Mouse (Mus musculus) cerebellum, postnatal 10 days (tissue): ENCODE measurements around the gene Pop7.

Source experiments
- DNase-seq, 2 experiments: peaks; one replicate each; pipeline ENCODE4 v3.0.0; 2021; ENCODE audit warnings: mixed read lengths in 2 of 2

Pop7 gene

DNA sequence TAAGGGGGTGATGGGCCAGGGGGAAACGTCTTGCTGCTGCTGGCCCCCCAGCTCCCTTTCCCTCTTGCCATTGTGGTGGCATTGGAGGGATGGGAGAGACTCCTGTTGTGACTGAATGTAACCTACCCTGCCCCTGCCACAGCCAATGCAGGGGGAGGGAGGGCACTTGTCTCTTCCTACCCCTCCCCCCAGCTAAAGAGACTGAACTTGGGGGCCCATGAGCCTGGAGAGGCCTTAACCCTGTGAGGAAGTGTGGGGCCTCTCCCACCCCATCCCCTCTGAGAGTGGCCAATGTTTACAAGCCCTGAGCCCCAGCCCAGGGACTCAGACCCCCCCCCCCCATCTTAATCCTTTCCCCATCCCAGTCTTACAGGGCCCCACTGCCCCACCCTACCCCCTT, 25.1 kb upstream of the Pop7 start:
- DNase-seq, result no peak

GRCm38 (mm10) chr5:137526192-137526936, 24.0 kb upstream of the Pop7 start:
- DNase-seq, result peak; percentile 81 to 86

DNA sequence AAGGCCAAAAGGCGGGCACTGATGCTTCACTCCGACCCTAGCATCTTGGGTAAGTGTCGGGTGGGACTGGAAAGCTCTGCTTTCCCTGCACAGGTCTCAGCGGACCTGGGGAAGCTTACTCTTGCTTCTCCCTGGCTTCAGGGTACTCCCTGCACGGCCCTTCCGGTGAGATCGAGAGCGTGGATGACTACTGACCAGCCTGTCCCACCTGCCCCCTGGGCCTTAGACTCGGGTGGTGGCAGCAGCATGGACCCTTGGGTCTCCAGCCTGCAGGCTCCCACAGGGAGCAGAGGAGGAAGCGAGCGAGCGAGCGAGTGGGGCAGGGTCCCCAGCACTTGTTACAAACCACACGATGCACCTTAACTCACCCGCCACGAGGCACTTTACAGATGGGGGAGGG, 23.2 kb upstream of the Pop7 start:
- DNase-seq, result peak in 1 of 2 experiments; percentile 39

- peak in 1 of 2 experiments; percentile 29 for DNase-seq
Measured at GRCm38 (mm10) chr5:137524671-137525070, 22.4 kb upstream of the Pop7 start.

GRCm38 (mm10) chr5:137524251-137524515, 21.9 kb upstream of the Pop7 start:
- peak; percentile 51 to 52 for DNase-seq

- peak; percentile 3 to 24 for DNase-seq
Measured at GRCm38 (mm10) chr5:137523396-137524250, 21.3 kb upstream of the Pop7 start.

DNA sequence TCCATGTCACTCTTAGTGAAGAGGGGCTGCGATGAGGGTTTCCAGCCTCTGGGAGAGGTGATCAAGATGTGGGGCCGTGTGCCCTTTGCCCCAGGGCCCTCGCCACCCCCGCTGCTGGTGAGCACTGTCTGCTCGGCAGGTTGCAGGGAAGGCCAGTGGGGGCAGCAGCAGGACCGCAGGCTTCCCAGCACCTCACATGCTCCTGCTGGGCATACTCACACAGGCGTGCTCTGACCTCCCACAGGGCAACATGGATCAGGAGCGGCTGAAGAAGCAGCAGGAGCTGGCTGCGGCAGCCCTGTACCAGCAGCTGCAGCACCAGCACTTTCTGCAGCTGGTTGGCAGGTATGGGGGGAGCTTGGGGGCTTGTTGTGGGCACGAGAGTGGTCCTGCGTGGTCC, 20.4 kb upstream of the Pop7 start:
- peak in 1 of 2 experiments; percentile 9 for DNase-seq

GRCm38 (mm10) chr5:137521861-137522260, 19.5 kb upstream of the Pop7 start:
- DNase-seq, result no peak

- no peak for DNase-seq
Measured at GRCm38 (mm10) chr5:137519691-137520550, 17.6 kb upstream of the Pop7 start.

DNA sequence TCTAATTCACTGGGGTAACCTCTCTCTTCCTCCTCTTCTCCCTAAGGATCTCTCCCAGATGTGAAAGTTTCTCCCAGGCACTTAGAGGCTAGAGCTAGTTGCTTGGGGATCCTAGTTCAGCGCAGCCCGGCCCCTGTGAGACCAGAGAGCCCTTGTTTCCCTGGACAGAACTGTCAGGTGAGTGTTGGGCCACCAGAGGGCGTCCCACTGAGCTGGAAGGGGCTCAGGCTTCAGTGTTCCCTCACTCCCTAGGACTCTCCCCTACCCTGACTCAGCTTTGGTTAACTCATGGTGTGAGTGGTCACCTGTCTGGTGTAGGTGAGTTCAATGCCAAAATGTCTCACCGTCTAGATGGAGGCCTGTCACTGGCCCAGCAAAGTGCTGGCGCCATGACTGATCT, 16.1 kb upstream of the Pop7 start, which contains the start of gene Gigyf1:
Gene Gigyf1 (plus strand): TSS at position 113 of the 400 bp plus-strand sequence.
- peak; percentile 59 to 74 for DNase-seq

DNA sequence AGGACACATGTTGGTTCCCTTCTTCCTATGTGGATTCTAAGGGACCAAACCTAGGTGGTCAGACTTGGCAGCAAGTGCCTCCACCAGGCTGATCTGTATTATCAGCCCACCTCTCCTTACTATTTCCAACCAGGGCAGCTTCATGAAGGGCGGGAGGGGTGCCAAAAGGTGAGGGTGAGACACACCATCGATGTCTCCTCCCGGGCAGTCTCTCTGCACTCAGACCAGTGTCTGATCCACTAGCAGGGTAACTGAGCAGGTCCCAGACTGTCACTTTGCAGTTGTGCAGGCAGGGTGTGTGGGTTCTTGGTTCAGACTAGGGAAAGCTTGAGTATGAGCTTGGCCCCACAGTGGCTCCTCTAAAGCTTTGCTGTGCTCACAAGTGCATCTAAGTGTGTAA, 12.5 kb upstream of the Pop7 start:
- no peak for DNase-seq

- DNase-seq, result peak; percentile 62 to 65
Measured at GRCm38 (mm10) chr5:137513951-137514721, 11.8 kb upstream of the Pop7 start.

DNA sequence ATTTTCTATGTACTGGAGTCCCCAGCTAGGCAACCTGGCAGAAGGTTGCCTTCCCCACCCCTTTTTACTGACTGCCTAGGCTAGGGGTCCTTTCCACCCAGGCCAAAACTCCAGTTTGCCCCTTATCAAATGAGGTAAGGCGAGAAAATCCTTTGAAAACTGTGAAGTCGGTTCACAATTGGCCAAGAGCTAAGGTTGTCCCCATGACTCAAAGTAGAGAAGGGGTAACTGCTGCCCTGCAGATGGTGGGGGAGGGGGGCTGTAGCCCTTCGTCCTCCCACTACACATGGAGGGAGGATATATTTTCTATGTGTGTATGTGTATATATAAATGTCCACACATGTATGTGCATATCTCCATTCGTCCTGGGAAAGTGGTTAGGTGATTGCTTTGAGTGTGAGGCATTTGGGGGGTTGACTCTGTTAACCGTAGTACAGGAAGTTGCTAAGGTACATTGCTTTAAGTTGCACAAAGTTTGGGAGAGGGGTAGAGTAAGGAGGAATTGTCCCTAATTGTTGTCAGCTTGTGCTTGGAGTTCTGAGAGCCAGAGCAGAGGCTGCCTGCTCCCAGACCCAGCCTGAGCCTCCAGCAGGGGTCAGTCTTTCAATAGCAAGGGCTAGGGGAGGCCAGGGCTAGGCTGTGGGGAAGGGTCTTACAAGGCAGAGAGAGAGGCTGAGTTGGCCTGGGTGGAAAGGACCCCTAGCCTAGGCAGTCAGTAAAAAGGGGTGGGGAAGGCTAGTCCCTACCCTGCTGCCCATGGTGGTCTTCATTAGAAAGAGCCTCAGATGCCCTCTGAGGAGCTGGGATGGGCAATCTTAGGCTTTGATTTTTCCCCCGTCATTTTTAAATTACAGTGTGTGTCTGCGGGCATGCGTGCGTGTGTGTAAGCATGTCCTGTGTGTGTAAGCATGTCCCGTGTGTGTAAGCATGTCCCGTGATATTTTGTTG, 10.8 kb upstream of the Pop7 start:
- peak; percentile 85 to 86 for DNase-seq

DNA sequence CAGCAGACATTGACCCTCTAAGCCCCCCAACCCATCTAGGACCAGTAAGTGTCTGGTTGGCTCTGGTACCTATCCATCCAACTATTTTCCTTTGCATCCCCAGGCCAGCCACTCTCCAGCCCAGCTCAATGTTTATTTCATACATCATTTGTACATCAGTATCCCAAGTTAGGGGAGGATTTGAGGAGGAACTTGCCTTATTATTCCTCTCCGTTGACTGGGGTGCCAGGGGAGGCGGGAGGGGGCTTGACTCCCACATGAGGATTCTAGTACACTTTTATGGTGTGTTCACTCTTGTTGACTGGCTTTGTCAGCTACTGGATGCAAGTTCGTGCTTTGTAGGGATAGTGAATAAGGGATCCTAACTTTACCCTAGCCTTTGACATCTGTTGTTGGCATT, 9.4 kb upstream of the Pop7 start:
- no peak for DNase-seq

DNA sequence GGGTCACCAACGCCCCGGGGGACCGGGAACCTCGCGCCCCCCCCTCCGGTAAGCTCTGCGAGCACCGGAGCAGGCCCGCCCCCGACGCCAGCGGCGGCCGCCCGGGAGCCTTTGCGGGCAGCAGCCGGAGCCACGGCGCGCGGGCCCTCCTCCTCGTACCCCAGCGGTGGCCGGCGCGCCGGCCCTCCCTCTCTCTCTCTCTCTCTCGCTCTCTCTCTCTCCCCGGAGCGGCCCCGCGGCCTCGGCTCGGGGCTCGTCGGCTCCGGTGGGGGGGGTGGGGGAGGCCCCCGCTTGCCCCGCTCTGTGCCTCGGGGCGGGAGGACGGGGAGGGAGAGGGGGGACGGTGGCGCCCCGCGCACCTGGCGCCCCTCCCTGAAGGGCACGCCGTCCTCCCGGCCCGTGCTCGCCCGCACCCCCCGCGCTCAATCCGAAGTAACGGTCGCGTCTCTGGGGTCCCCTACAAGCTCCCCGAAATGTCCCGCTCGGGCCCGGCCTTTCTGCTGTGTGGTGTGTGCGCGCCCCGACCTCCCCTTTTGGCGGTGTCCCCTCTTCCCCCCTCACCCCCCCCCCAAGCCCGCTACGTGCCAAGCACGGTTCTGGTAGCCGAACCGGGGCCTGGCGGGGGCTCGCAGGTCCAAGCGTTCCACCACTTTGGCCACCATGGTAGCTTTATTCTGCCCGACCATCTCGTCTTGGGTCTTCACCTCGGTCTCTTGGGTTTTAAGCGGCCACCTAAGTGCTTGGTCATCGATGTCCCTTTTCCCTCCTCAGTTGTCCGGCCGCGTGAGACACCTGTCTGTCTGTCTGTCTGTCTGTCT, 8.5 kb upstream of the Pop7 start:
- peak; percentile 62 to 66 for DNase-seq

DNA sequence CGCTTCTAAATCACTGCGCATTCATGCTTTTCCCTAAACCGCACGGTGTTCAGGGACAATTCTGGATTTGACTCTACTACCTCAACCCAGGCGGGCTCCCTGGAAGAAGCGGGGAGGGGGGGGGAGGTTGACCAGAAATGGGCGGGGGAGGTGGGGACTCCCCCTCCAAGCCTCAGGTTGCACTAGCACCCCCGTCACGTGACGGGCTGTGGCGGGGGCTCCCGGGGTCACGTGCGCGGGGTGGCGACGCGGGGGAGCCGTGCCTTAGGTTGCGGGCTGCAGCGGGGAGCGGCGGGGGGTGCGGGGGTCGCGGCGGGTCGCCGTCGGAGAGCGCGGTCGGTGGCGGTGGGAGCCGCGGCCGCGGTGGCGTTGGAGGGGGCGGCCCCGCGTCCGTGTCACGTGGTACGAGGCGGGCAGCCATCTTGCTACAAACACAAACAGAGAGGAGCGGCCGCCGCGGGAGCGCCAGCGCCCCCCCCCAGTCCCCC, 7.7 kb upstream of the Pop7 start:
- peak; percentile 91 to 92 for DNase-seq

DNA sequence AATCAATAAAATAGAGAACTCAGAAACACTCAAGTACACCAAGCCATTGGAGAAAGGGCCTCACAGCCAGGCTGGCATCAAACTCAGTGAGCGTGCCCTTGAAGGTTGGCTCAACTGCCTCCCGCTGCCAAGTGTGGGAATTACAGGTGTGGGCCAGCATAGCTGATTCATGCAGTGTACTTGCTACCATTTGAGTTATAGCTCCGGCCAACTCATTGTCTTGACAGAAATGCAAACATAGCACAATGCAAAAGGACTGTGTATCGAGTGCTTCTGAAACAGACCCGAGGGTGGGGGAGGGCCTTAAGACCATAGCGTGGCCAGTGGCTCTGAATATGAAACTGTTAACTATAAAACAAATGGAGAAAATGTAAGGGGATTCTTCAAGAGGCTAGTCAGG, 1.7 kb upstream of the Pop7 start:
- peak in 1 of 2 experiments; percentile 53 for DNase-seq

- DNase-seq, result peak; percentile 95
Measured at GRCm38 (mm10) chr5:137502667-137503110, 371 bp upstream of the Pop7 start.

GRCm38 (mm10) chr5:137500186-137500585, 2.1 kb downstream of the Pop7 start:
- DNase-seq, result no peak

DNA sequence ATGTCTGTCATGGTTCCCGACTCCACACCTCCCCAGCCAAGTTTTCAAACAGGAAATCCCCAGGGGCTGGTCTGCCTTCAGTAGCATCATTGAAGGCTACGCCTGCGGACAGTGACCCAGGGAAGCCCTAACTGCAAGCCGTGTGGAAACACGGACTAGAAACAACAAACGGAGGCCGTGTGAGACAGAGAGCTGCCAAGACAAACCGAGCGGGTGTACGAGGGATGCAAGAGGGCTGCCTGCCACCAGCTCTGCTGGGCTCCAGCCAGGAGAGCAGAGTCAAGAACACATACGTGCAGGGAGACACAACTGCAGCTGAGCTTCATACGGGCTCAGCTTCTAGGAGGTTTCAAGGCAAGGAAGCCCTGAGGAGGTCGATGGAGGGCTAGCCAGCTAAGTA, 8.5 kb downstream of the Pop7 start:
- DNase-seq, result peak; percentile 47 to 60
